Mouse (Mus musculus) ES-E14 (cell line): ENCODE measurements around the gene Lhfpl2.

ENCODE experiments used
- HCFC1 ChIP-seq: IDR thresholded peaks from 2 replicates; pipeline ENCODE4 v1.6.1; 2012; ENCODE audit warnings: low read length, inconsistent platforms, borderline replicate concordance; ENCODE audit not compliant: insufficient read depth
- ZNF384 ChIP-seq: IDR thresholded peaks from 2 replicates; pipeline ENCODE4 v1.6.1; 2012; ENCODE audit warnings: low read depth, low read length, inconsistent platforms

DNA sequence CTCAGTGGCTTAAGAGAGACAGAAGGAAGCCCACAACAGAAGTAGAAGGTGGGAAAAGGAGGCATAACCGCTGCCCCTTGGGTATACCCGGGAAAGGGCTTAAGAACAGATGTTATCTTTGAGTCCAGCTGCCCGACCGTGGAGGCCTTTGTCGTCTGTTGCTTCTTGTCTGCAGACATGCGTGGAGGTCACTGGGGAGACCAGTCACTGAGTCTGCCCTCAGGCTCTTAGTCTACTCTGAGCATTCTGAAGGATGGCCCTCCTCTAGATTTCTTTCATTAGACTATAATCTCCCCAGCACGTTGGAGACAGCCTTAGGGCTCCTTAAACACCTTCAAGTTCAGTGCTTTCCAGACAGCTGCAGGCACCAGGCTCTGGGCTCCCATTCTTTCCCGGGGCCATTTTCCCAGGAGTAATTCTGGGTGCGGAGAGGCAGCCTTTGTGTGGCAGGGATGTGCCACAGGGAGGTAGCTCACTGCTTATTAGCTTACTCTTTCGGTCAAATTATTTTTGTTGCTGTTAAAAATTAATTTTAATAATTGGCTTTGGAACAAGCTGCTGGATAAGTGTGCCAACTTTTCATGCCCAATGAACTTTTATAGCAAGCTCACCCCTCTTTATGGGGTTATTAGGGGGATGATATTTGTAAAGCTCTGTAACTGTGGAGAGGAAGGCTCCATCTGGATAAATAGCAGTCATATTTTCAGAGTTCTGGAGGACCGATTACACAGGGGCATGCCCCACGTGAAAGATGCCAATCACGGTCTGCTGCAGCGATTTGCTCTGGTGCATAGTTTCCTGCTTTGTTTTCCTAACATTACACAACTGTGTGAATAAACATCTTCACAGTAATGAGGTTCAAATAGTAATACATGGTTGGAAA lies 19.8 kb downstream of the Lhfpl2 start:
- TF ChIP-seq ZNF384 (no peak), HCFC1 (no peak)
